Mouse (Mus musculus) G1E (cell line): ENCODE results near the gene Olfr221.

Experiments used
- CTCF ChIP-seq: IDR thresholded peaks from 2 replicates; pipeline ENCODE4 v1.5.1; 2012; ENCODE audit warnings: low read depth, low read length, inconsistent platforms, mixed read lengths
- GATA1 ChIP-seq: IDR thresholded peaks from 2 replicates; pipeline ENCODE4 v1.6.1; 2012; ENCODE audit warnings: borderline replicate concordance, low read length, inconsistent platforms, mixed read lengths
- POLR2AphosphoS5 ChIP-seq: IDR thresholded peaks from 2 replicates; pipeline ENCODE4 v1.6.1; 2012; ENCODE audit warnings: low read depth, low read length, inconsistent platforms; ENCODE audit not compliant: insufficient replicate concordance
- TAL1 ChIP-seq: conservative IDR thresholded peaks from 2 replicates; pipeline ENCODE4 v1.6.1; 2012; ENCODE audit warnings: low read depth, low read length, inconsistent platforms, mixed read lengths

DNA sequence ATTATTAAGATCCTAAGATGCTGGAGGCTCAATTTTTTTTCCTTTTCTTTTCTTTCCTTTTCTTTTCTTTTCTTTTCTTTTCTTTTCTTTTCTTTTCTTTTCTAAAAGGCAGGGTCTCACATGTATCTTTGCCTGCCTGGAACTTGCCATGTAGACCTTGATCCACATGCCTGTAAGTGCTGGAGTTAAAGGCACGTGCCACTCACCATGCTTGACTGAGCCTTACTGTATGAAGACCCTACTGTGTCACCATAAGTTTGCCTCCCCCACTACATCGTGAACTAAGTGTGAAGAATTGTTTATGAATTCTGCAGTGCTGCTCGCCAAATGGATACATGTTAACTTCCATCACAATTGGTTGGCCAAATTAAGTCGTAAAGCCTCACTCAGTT lies 21.1 kb downstream of the Olfr221 start:
- TF ChIP-seq CTCF (no peak), GATA1 (no peak), POLR2AphosphoS5 (no peak), TAL1 (no peak)
